Mouse (Mus musculus): ENCODE measurements at regions not wholly inside any gene's neighbourhood (a gene's known extent, or its start where the extent isn't known, plus 50 kb on each side); places are given as distances from the start of the nearest gene placed in this dataset.
A peak's percentile ranks its signal among the peaks of the same experiment; 100 is the strongest.
"Not testable (repeated sequence)": the region's sequence is repeated elsewhere in the genome, so short reads cannot be mapped to it uniquely, and the experiment has no call there.

DNA sequence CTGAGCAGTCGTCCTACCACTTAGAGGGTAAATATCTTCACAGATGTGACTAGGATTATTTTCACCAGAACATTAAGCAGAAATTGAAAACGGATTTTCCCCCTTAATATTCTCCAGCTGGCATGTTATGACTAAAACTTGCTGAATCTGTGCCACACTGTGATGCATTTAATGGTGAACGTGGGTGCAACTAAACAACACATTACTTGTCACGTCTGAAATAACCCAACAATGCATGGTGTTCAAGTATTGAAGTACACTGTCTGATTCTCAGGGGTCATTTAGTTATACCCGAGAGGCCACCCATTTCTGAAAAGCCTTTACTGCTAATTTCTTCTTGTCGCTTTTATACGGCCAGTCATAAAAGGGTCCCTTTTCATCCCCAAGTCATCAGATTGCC is 226.5 kb downstream of the Ppp1r3a start:
- Histone ChIP-seq H3K27me3 (no peaks in the 10 kb centered on the region), H3K9me3 (replicated peaks) (no peaks in the 10 kb centered on the region), H3K4me3 (no peak overlapping the region), H3K27ac (no peak overlapping the region), H3K9ac (no peak overlapping the region), H3K36me3 (ENCODE audit: poor library complexity, severe bottlenecking) (no peaks in the 10 kb centered on the region), H3K4me1 (peaks cover 13% of the 10 kb centered on the region; the same call in 1 of the 2 replicates), H3K4me2 (no peak overlapping the region)
- no peak for ATAC-seq
- WGBS, result 26% methylated on average over 7 of the region's 7 CpGs

- Histone ChIP-seq H3K36me3 (ENCODE audit: poor library complexity, severe bottlenecking) (no peaks in the 10 kb centered on the region), H3K4me3 (no peak overlapping the region), H3K27ac (no peak overlapping the region), H3K27me3 (no peaks in the 10 kb centered on the region), H3K9me3 (replicated peaks) (no peaks in the 10 kb centered on the region), H3K4me2 (no peak overlapping the region), H3K4me1 (no peaks in the 10 kb centered on the region), H3K9ac (no peak overlapping the region)
- 24% methylated on average over 2 of the region's 2 CpGs for WGBS
- ATAC-seq, result no peak
These were observed 232.3 kb downstream of the Ppp1r3a start for GRCm38 (mm10) chr6:14522742-14523141.

DNA sequence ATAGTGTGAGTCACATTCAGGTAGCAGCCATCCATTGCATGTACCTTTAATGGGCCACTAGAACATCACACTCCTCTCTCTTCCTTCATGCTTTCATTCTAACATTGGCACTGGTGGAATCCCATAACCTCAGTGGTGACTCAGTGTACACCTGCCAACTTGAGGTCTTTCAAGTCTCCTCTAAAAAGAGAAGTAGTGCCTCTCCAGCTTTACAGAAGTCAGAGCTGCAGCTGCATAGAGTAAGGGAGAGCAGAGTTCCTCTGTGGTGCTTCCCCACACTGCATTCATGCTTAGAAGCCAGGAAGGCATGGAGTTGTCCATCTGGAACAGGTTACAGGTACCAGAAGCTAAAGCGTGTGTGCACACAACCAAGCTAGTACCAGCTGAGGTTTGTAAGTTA is 233.8 kb downstream of the Ppp1r3a start:
- 90% methylated on average over 1 of the region's 1 CpGs for WGBS
- Histone ChIP-seq H3K4me3 (no peak overlapping the region), H3K4me1 (no peaks in the 10 kb centered on the region)

GRCm38 (mm10) chr6:14504171-14504570 is 250.9 kb downstream of the Ppp1r3a start:
- WGBS, result 54% methylated on average over 1 of the region's 1 CpGs
- ATAC-seq, result peak; percentile 73

More for the DNA sequence above, 233.8 kb downstream of the Ppp1r3a start:
- no peak for ATAC-seq
- Histone ChIP-seq H3K27ac (no peak overlapping the region), H3K9me3 (replicated peaks) (no peaks in the 10 kb centered on the region), H3K4me2 (no peak overlapping the region), H3K36me3 (ENCODE audit: poor library complexity, severe bottlenecking) (no peaks in the 10 kb centered on the region), H3K9ac (no peak overlapping the region), H3K27me3 (no peaks in the 10 kb centered on the region)

DNA sequence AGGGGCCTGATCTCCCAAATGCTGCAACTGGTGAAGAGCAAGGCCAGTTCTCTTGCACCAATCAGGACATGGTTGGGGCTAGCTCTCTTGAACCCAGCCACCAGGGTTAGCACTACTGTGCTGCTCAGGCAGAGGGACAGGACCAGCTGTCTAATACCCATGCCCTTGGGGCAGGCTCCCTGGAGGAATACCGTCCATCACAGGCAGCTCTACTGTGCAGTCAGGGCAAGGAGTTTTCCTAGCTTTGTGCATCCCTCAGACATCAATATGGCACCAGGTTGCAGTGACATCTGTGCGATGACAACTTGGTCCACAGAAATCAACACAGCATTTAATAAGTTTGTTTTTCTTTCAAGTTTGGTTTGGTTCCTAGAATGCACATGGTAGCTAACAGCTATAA is 254.4 kb downstream of the Ppp1r3a start:
- no peaks in the 10 kb centered on the region for H3K27me3 ChIP-seq
- H3K9ac ChIP-seq, result no peak overlapping the region
- H3K4me2 ChIP-seq, result no peak overlapping the region
- peak; percentile 42; the same call in 1 of the 2 replicates for ATAC-seq
- no peak overlapping the region for H3K27ac ChIP-seq
- H3K4me3 ChIP-seq, result no peak overlapping the region
- 83% methylated on average over 2 of the region's 2 CpGs for WGBS
- H3K4me1 ChIP-seq, result no peaks in the 10 kb centered on the region
- no peaks in the 10 kb centered on the region for H3K36me3 ChIP-seq (ENCODE audit: poor library complexity, severe bottlenecking)
- H3K9me3 ChIP-seq (replicated peaks), result no peaks in the 10 kb centered on the region

More at GRCm38 (mm10) chr6:14504171-14504570, 250.9 kb downstream of the Ppp1r3a start:
- no peak overlapping the region for H3K4me2 ChIP-seq
- H3K4me3 ChIP-seq, result no peak overlapping the region
- H3K27ac ChIP-seq, result no peak overlapping the region
- H3K9me3 ChIP-seq (replicated peaks), result no peaks in the 10 kb centered on the region
- no peaks in the 10 kb centered on the region for H3K4me1 ChIP-seq
- no peaks in the 10 kb centered on the region for H3K36me3 ChIP-seq (ENCODE audit: poor library complexity, severe bottlenecking)
- H3K9ac ChIP-seq, result no peak overlapping the region
- H3K27me3 ChIP-seq, result no peaks in the 10 kb centered on the region

- not testable (repeated sequence) for H3K27ac ChIP-seq; H3K4me3 ChIP-seq; H3K4me2 ChIP-seq; H3K27me3 ChIP-seq; H3K9me3 ChIP-seq (replicated peaks); H3K4me1 ChIP-seq; H3K36me3 ChIP-seq (ENCODE audit: poor library complexity, severe bottlenecking); ATAC-seq; H3K9ac ChIP-seq
- 42% methylated on average over 1 of the region's 1 CpGs for WGBS
These were observed 255.2 kb downstream of the Ppp1r3a start for GRCm38 (mm10) chr6:14499882-14500281.

- ATAC-seq; H3K9me3 ChIP-seq (replicated peaks): not testable (repeated sequence)
These were observed 268.4 kb downstream of the Ppp1r3a start for GRCm38 (mm10) chr6:14486642-14487041.

GRCm38 (mm10) chr6:14456394-14456793 is 298.7 kb downstream of the Ppp1r3a start:
- 85% methylated on average over 1 of the region's 1 CpGs for WGBS
- ATAC-seq, result no peak
- H3K27ac ChIP-seq, result no peak overlapping the region

More at GRCm38 (mm10) chr6:14486642-14487041, 268.4 kb downstream of the Ppp1r3a start:
- H3K27me3 ChIP-seq; H3K4me1 ChIP-seq; H3K9ac ChIP-seq; H3K27ac ChIP-seq; H3K36me3 ChIP-seq (ENCODE audit: poor library complexity, severe bottlenecking); H3K4me3 ChIP-seq; H3K4me2 ChIP-seq: not testable (repeated sequence)
- 70% methylated on average over 3 of the region's 3 CpGs for WGBS

DNA sequence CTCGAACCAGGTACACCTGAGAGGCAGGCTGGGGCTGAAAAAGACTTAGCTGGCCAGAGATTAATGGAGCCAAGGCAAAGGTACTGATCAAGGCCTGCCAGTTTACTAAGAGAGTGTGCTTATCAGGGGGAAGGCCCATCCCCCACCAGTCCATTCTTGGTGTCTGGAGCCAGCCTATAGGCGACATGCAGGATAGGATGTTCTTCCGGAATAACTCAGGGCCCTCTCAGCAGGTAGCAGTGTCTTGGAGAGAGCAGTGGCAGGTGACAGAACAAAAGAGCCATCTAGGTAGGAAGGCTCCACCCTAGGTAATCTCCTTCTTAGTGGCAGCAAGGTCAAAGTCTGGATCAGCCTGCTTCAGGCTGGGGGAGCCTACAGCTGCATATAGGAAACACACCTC is 301.8 kb downstream of the Ppp1r3a start:
- 88% methylated on average over 3 of the region's 3 CpGs for WGBS

More at GRCm38 (mm10) chr6:14456394-14456793, 298.7 kb downstream of the Ppp1r3a start:
- Histone ChIP-seq H3K27me3 (no peaks in the 10 kb centered on the region), H3K4me2 (no peak overlapping the region), H3K4me3 (no peak overlapping the region), H3K9me3 (replicated peaks) (no peaks in the 10 kb centered on the region; the same call in 1 of the 2 replicates), H3K36me3 (ENCODE audit: poor library complexity, severe bottlenecking) (no peaks in the 10 kb centered on the region), H3K4me1 (no peaks in the 10 kb centered on the region), H3K9ac (no peak overlapping the region)

GRCm38 (mm10) chr6:14431751-14432150 is 323.3 kb downstream of the Ppp1r3a start:
- WGBS, result 84% methylated on average over 1 of the region's 1 CpGs
- H3K36me3 ChIP-seq (ENCODE audit: poor library complexity, severe bottlenecking), result no peaks in the 10 kb centered on the region
- H3K4me3 ChIP-seq, result no peak overlapping the region
- H3K27ac ChIP-seq, result no peak overlapping the region
- no peak for ATAC-seq
- no peak overlapping the region for H3K9ac ChIP-seq
- no peak overlapping the region for H3K4me2 ChIP-seq
- H3K27me3 ChIP-seq, result no peaks in the 10 kb centered on the region
- no peaks in the 10 kb centered on the region for H3K4me1 ChIP-seq
- H3K9me3 ChIP-seq (replicated peaks), result no peaks in the 10 kb centered on the region

More for the DNA sequence above, 301.8 kb downstream of the Ppp1r3a start:
- not testable (repeated sequence) for H3K9me3 ChIP-seq (replicated peaks); H3K4me1 ChIP-seq; H3K27me3 ChIP-seq; H3K27ac ChIP-seq; H3K4me3 ChIP-seq; ATAC-seq; H3K36me3 ChIP-seq (ENCODE audit: poor library complexity, severe bottlenecking); H3K4me2 ChIP-seq; H3K9ac ChIP-seq

DNA sequence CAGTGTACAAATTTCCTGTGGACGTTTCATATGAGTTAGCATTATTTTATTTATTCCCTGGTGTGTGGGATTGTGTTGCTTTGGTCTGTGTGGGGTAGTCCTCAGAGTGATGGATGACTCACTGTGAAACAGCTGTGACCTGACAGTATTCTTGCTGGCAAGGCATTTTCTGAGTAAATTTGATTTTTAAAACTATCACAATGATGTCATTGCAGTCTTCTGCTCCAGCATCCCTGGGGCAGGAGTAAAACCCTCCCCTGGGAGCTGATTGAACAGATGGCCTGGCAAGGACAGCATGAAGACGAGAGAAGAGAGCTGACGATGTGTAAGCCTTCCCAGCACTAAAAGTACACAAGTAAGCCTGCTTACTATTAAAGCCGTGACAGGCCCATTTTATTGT is 345.3 kb downstream of the Ppp1r3a start:
- Histone ChIP-seq H3K27me3 (no peaks in the 10 kb centered on the region), H3K4me2 (no peak overlapping the region), H3K27ac (no peak overlapping the region), H3K9me3 (replicated peaks) (no peaks in the 10 kb centered on the region), H3K4me1 (no peaks in the 10 kb centered on the region), H3K36me3 (ENCODE audit: poor library complexity, severe bottlenecking) (no peaks in the 10 kb centered on the region), H3K9ac (no peak overlapping the region), H3K4me3 (no peak overlapping the region)
- peak; percentile 83 for ATAC-seq
- WGBS, result 55% methylated on average over 4 of the region's 4 CpGs

DNA sequence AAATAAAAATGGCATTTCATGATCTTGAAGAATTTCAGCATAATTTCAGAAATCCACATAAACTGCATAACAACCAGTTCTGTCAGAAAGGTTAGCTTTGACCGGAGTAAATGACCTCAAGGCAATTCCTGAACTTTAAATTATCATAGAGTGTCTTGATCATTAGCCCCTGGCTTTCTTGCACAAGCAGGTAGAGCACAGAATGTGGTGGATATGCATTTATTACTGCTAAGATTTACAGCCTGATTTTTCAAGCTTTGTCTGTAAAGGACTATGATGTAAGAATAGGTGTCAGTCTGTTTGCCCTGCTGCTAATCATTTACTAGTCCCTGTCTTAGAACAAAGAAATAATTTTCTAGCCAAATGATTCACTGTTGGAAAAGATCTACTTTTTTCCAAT is 347.3 kb downstream of the Ppp1r3a start:
- Histone ChIP-seq H3K4me2 (no peak overlapping the region), H3K4me3 (no peak overlapping the region), H3K9ac (no peak overlapping the region), H3K9me3 (replicated peaks) (no peaks in the 10 kb centered on the region), H3K4me1 (no peaks in the 10 kb centered on the region), H3K27ac (no peak overlapping the region), H3K27me3 (no peaks in the 10 kb centered on the region), H3K36me3 (ENCODE audit: poor library complexity, severe bottlenecking) (no peaks in the 10 kb centered on the region)
- ATAC-seq, result no peak
- 90% methylated on average over 1 of the region's 1 CpGs for WGBS

DNA sequence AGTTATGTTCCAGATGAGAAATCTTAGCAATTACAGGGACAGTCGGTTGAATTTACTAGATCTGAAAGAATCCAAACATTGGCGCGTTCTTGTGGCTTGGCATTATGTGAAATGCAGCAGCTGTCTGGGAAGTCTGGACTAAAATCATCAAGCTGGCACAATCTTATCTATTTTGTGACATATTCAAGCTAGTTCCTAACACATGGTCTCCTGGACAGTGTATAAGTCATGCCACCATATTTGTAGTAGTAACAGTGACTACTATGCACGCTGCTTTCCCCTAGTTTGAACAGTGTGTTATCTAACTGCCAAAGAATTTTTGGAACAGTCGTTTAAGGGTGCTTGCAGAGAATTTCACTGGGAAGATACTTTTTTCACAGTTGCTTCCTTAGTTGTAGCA is 396.8 kb downstream of the Ppp1r3a start:
- ATAC-seq, result peak; percentile 70; the same call in 1 of the 2 replicates
- Histone ChIP-seq H3K9me3 (replicated peaks) (no peaks in the 10 kb centered on the region), H3K27ac (no peak overlapping the region), H3K4me3 (no peak overlapping the region), H3K9ac (no peak overlapping the region), H3K36me3 (ENCODE audit: poor library complexity, severe bottlenecking) (no peaks in the 10 kb centered on the region), H3K27me3 (no peaks in the 10 kb centered on the region), H3K4me2 (no peak overlapping the region), H3K4me1 (no peaks in the 10 kb centered on the region)
- WGBS, result 86% methylated on average over 5 of the region's 5 CpGs

All from forebrain, embryonic 13.5 days (tissue).